Mouse (Mus musculus) cerebellum, adult (tissue): ENCODE results near the gene Camkk1.

Experiments used
- ATAC-seq: cut with Nextera tagmentation; 2 replicates; pipeline ENCODE4 v1.9.2; 2017; ENCODE audit warnings: mild to moderate bottlenecking, moderate library complexity, mixed read lengths; ENCODE audit not compliant: insufficient number of reproducible peaks, low FRiP score, low TSS enrichment

Gene Camkk1

DNA sequence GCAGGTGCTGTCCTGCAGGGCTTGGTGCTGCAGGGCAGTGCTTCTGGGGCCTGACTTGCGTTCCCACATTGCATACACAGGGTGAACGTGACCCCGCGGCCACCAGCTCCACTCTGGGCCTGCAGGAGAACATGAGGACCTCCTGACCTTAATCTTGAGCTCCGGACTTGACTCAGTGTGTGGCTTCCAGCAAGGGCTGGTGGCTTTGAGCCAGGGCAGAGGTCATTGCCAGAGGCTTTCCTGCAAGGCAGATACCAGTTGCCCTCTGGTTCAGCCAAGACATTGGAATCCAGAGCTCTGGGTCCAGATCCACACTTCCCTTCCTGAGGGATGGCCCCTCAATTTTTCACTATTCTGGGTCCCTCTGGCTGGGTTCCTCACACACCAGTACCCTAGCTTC lies 4.8 kb upstream of the Camkk1 start:
- ATAC-seq, result no peak

DNA sequence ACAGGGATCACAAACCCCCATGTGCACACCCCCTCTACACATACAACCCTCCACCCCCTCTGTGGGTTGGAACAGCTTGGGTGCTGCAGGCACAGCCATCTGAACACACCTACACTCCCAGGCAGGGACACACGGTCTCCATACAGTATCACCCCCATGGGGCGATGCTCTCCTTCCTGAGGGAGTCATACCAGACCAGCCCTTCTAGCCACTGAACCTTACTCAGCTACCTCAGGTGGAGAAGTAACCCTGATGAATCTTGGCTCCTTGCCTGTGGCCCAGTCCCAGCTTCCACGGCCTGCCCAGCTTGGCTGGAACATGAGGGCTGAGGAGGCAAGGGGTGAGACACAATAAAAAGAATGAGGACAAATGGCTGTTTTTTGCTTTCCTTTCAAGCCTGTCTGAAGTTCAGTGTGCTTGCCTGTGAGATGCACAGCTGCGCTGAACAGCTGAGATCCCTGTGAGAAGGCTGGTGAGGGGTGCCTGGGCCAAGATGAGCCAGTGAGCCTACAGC lies 3.9 kb upstream of the Camkk1 start:
- ATAC-seq, result no peak

DNA sequence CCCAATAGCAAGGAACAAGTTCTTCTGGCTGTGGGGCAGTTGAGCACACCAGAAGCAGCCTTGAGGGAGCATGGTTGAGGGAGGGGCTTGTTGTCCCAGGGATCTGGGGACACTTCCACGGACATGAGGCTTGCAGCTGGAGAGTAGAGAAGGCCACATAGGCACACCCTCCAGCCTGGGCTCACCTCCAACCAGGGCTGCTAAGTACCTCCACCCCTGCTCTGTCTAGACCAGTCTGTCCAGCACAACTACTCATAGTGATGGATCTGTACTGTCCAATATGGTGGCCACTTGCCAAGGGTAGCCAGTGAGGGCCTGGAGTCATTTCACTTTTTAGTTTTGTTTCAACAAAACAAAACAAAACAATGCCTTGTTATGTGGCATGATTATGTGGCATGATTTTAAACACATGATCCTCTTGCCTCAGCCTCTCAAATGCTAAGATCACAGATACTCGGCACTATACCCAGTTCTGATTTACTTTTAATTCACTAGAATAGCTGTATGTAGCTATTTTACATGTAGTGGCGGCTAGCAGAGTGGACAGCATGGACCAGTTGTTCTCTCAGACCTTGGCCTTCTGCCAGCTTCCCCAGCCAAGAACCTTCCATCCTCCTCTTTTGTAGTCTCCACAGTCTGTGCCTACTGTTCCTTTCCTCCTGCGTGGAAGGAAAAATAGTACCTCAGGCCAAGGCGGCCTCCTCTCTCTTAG lies 3.3 kb upstream of the Camkk1 start:
- no peak for ATAC-seq

DNA sequence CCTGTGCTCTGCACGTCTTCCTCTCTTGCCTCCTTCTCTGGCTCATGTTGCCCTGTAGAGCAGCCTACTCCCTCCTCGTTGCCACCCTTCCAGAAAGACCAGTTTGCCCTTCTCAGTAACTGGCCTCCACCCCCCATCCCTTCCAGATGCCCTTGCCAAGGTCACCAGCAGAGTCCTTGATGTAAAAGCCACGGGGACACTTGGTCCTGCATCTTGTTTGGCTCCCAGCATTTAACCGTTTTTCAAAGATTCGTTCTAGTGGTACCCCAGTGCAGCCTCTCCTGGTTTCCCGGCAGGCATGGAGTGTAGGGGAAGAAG lies 2.7 kb upstream of the Camkk1 start:
- no peak for ATAC-seq

DNA sequence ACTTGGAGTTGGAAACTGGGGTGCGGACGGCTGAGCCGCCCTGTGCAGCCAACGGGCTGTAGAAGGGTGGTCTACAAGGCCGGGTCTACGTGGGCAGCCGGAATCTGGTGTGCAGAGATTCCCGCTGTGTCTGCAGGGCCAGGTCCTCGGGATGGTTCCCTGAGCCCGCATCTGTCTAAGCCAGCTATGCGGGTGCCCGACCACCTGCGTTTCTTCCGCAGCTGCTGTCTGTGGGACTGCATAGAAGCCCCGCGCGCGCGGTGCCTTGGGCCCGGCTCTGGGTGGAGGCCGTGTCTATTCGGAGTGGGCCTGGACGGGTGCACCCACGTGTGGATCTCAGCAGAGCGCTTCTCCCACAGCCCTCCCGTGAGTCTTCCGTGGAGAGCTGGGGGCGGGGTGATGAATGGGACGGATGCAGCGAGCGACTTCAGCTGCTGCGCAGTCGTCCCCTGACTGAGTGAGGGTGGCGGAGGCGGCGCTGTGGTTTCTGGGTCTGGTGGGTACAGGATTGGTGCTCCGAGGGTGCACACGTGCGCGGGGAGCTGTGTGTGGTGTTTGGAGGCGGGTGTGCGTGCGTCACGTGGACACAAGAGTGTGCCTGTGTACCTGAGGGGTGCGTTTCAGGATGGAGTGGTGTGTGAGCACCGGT lies 463 bp downstream of the Camkk1 start:
- ATAC-seq, result peak; percentile 15; the same call in 1 of the 2 replicates

DNA sequence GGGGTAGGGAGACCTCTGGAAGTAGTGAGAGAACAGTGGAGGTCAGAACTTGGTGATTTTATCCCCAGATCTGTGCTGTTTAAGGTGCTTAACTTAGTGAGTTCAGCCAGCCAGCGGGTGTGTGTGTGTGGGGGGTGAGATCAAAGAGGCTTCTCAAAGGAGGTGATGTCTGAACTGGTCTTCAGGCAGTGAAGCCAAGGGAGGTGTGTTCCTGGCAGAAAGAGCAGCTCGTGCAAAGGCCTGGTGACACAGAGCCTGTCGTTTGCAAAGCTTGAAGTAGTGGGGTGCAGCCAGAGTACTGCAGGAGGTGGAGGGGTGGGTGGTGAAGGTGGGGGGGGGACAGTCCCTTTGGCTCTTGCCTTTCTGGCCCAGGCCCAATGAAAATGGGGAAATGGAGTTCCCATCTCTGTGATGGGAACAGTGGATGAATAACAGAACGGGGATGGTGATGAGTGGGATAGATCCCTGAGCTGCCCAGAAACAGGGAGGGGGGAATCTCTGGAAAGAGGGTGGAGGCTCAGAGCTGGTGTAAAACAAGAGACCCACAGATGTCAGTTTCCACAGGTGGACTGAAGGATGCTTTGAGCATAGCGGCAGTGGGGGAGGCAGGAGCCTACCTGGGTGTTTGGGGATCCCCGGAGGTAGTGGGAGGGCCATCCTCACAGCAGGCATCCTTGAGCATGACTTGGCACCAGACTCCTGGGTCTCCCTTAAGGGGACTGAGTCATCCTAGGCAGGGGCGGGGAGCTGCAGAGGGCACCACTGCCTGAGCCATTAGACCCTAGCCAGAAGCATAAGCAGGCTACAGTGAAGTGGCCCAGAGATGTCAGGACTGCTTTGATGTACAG lies 2.4 kb downstream of the Camkk1 start:
- ATAC-seq, result no peak

DNA sequence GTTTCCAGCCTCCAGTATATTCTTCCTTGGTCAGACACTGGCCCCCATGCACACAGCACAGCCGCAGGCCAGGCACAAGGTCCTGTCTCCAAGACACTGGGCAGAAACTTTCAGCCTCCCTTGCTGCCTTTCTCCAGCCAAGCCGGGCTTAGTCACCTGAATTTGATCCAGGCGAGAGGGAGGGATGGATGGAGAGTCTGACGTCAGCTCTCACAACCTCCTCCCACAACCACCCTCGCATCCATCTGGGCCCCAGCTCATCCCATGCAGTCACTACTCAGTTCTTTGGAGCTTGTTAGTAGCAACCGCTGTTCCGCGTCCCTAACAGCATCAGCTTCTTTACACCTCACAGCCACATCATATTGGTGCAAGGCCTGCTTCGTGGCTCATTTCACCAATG lies 4.3 kb downstream of the Camkk1 start:
- peak; percentile 45; the same call in 1 of the 2 replicates for ATAC-seq

DNA sequence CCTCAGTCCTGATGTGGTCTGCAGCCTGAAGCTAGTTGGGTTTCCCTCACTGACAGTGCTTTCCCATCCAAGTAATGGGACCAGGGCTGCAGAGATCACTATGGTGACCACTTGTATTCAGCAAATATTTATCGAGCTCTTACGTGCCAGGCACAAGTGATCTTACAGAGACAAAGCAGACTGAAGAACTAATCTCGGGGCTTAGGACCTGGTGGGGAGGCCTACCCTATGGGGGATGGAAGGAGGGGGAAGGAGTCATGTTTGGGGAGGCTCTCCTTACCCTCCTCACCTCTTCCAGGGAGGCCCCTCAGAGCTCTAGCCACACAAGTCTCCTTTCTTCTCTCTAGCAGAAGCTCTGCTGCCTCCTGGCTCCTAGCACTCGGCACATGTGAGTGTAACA lies 5.0 kb downstream of the Camkk1 start:
- ATAC-seq, result no peak

DNA sequence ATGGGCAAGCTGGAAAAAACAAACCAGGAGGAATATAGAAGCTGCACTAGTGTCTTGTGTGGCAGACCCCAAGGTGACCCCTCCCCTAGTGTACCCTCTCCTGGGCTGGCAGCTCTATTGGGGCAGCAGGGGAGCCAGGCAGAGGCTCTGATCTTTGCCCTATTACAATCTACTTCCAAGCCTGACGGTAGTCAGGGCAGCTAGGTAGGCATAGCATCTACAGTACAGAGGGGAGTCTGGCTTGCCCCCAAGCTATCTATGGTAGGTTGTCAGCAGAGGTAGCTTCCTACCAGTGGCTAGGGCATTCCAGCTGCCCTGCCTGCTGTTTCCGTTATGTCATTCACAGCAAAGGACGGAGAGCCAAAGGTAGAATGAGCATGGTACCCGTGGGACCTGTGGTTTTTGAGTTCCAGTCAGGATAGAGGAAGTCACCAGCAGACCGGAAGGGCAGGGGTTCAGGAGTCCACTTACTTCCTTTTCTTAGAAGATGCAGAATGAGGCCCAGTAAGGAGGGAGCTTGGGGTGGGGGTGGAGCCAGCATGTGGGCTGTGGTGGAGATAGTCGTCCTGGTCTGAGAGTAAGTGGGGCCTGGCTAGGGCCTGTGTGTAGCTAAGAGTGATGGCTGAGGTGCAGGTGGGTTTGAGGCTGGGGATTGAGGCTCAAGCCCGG lies 5.6 kb downstream of the Camkk1 start:
- no peak for ATAC-seq

DNA sequence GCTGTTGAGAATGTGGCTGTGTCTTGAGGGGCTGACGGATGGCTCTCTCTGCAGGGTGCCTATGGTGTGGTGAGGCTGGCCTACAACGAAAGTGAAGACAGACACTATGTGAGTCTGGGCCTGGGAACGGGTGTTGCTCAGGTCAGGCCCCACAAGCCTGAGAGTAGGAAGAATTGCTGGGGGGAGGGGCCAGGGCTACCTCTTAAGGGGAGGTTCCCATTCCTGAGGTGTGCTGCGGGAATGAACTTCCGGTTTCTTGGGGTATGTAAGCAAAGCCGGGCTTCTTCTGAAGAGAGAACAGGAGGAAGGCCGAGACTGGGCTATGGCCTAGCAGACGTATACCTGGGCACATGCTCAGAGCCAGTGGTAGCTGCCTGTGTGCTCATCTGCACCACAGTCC lies 8.2 kb downstream of the Camkk1 start:
- no peak for ATAC-seq

DNA sequence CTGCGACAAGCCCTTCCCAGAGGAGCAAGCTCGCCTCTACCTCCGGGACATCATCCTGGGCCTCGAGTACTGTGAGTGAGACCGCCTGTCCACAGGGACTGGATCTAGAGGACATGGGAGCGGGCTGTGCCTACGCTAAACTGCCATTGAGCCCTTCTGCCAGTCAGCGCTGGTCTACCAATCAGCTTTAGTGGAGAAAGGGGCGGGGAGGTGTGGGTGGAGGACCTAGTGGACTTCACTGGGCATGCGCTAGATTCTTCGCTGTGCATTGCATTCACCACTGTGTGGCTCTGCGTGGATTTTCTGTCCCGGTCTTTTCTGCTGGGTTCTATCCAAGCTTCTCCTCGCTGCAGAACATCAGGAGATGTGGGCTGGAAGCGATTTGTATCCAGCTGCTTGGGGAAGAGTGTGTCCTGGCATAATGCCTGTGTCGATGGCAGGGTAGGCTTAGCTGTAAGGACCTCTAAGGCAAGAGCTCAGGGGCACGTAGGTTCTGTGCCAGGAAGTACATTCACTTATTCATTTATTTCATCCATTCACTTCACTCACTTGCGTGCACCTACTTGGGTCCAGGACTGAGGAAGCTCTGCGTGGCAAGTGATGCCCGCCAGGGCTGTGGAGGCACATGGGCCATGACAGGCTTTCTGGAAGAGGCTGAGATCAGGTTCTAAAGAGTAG lies 12.2 kb downstream of the Camkk1 start:
- ATAC-seq, result peak; percentile 95

DNA sequence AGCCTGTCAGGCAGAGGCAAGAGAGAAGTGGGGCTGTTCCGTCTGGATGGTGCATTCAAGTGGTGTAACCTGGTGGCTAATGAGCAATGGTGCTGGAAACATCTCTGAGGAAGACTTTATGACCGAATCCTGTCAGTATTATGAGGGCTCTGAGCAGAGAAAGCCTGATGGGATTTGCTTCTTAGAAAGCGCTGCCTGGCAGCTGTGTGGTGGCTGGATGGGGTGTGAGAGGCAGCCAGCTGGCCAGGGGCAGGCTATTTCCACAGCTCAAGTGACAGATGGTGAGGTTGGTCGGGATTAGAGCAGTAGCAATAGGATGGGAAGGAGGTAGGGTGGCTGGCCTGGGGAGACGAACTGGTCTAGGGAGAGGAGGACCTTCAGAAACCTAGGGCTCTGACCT lies 12.7 kb downstream of the Camkk1 start:
- no peak for ATAC-seq

DNA sequence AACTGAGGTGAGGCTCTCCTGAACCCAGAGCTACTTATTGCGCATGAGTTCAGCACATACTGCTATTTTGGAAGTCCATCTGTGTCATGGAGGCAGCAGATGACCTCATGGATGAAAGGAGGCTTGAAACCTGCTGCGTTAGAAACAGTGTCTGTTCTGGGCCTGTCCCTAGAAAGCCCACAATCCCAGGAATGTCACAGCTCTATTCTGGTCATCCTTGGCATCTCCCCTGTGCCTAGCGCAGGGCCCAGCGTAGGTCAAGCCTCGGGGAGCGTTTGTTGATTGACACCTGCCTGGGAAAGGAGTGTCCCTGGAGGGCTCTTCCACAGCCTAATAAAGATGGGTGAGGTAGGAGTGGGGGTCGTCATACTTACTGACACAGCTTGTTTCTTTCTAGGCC lies 17.3 kb downstream of the Camkk1 start:
- ATAC-seq, result no peak

DNA sequence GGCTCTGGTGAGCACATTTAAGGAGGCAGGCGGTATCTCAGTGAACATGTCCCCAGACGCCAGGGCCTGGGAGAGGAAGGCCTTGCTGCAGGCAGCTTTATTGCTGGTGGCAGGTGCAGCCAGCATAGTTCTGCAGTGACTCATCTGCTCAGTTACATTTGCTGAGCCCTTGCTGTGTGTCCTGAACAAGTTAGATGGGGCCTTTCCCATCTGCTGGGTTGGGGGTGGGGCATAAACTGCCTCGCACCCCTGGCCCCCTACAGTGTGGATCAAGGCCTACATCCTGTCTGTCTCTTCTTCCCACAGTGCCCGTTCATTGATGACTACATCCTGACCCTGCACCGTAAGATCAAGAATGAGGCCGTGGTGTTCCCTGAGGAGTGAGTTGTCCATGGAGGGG lies 18.1 kb downstream of the Camkk1 start:
- no peak for ATAC-seq

DNA sequence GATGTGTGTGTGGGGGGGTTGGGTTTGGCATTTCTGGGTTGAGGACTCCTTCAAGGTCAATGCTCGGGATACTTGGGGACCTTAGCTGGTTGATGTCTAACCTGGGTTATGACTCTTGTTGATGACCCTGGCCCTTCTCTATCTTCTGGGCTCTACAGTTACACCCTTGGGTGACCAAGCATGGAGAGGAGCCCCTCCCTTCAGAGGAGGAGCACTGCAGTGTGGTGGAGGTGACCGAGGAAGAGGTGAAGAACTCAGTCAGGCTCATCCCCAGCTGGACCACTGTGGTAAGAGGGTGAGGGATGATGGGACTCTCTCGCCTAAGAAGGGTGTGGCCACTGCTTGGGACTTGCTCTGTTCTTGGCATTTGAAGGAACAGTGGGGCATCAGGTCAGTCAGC lies 18.9 kb downstream of the Camkk1 start:
- no peak for ATAC-seq

DNA sequence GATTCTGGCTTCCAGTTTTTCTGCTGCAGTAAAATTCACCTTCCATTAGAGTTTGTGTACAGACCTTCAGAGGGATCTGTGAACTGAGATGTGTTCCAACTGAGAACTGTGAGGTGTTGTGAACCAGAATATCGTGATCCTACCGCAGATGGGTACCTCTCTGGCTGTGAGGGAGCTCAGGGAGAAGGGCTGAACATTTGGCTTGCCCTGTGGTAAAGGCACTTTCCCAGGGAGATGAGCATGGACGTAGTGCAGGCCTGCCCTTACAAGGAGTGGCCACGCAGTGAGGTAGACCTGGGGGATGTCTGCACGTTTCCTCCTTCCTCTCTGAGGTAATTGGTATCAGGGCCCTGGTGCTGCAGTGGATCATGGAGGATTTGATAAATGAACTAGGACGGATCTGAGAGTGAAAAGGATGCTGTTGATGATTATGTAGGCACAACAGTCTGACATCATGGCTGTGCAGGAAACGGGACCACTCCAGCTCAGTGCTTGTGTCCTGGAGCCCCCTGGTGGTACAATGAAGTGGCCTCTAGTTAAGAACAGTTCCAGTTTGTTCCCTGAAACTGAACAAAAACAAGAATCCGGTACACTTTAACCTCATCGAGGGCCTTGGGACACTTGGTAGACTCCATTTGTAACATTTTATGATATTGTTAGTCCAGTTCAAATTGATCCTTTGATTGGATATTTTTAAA lies 20.4 kb downstream of the Camkk1 start:
- ATAC-seq, result no peak

DNA sequence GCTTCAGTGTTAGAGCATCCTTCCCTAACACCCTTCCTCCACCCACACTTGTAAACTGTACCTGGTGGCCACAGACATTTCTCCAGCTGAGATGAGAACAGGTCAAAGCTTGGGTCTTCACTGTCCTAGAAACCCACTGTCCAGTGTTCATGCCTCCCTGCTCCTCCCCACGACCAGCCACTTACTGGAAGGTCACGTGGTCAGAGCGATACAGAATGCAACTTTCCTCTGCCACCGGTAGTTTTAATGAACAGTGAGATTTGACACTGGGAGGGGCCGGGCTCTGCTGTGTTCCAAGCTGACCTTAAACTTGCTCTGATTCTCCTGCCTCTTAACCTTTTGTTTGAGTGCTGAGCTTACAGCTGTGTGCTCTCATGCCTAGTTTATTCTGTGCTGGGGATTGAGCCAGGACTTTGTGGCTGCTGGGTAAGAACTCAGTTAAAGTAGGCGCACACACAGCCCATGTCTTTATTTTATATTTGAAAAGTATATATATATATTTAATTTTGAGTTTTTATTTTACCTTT lies 25.5 kb downstream of the Camkk1 start:
- ATAC-seq, result no peak

DNA sequence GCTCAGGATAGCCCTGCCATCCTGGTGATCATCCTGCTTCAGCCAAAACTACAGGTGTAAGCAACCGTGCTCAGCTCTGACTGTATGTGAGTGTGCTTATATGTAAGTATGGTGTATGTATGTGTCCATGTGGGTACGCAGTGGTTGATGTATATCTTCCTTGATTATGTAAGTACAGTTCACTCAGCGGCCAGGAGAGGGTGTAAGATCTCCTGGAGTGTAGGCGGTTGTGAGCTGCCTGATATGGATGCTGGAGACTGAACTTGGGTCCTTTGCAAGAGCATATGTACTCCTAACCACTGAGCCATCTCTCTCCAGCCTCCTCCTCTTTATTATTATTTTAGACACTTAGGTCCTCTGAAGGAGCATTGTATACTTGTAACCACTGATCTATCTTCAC lies 26.0 kb downstream of the Camkk1 start:
- ATAC-seq, result no peak

DNA sequence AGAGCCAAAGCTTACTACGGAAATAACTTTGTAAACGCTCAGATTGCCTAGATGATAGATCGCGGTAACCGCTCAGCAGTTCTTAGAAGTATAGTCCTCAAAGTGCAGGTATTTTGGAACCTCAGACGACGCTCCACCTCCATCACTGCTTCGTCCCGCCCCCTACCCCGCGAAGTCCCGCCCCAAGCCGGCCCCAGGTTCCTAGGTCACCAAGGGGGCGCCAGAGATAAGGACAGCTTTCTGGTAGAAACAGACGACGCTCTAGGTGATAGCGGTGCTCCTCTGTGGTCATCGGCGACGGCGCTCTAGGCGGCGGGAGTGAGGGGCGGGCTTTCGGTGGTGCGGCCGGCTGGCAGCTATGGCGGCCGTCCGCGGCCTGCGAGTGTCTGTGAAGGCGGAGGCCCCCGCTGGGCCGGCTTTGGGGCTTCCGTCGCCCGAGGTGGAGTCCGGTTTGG lies 28.8 kb downstream of the Camkk1 start, which contains the start of gene Ncbp3:
TSS of gene Ncbp3 (plus strand) at position 242 of the 455 bp plus-strand sequence.
- peak; percentile 95 for ATAC-seq
